Mouse (Mus musculus) MEL (cell line): ENCODE results near the gene Ifna5. TPM values are rescaled to one million over a fixed set of nuclear protein-coding genes. Genes with fewer than 3 reads are reported as not detected.
A peak's percentile ranks its signal among the peaks of the same experiment; 100 is the strongest.
"Not testable (repeated sequence)": the region's sequence is repeated elsewhere in the genome, so short reads cannot be mapped to it uniquely, and the experiment has no call there.

Experiments used
- DNase-seq: peaks from one replicate; pipeline ENCODE4 v3.0.0; 2011; ENCODE audit warnings: low read depth, low spot score
- H3K27ac ChIP-seq: 2 replicates; pipeline ENCODE4 v1.5.1; 2012; ENCODE audit warnings: low read depth, mild to moderate bottlenecking, control low read depth, low read length, moderate library complexity; ENCODE audit not compliant: control insufficient read depth
- H3K27me3 ChIP-seq, 2 experiments: fragments of 150-350 bp in 1 of 2; sonication (generic) in 1 of 2; 2 replicates each; pipeline ENCODE4 v1.6.1; 2012; ENCODE audit warnings: low read length in 2 of 2, mild to moderate bottlenecking in 2 of 2, improper control_type of control experiment in 1 of 2, moderate library complexity in 1 of 2; ENCODE audit not compliant: insufficient read depth in 2 of 2, control insufficient read depth in 1 of 2
- H3K36me3 ChIP-seq, 2 experiments: 2 replicates each; pipeline ENCODE4 v1.6.1; 2012 to 2014; ENCODE audit warnings: low read length in 2 of 2, improper control_type of control experiment in 1 of 2, inconsistent platforms in 1 of 2, mild to moderate bottlenecking in 1 of 2; ENCODE audit not compliant: insufficient read depth in 2 of 2, control insufficient read depth in 1 of 2
- H3K4me1 ChIP-seq, 2 experiments: fragments of 150-350 bp in 1 of 2; sonication (generic) in 1 of 2; 2 replicates each; pipeline ENCODE4 v1.6.1; 2012; ENCODE audit warnings: low read length in 2 of 2, improper control_type of control experiment in 1 of 2, mild to moderate bottlenecking in 1 of 2; ENCODE audit not compliant: insufficient read depth in 2 of 2, control insufficient read depth in 1 of 2
- H3K4me3 ChIP-seq, 2 experiments: fragments of 150-350 bp in 1 of 2; sonication (generic) in 1 of 2; 2 replicates each; pipeline ENCODE4 v1.5.1; 2012; ENCODE audit warnings: low read depth in 2 of 2, low read length in 2 of 2, mild to moderate bottlenecking in 2 of 2, moderate library complexity in 2 of 2, control low read depth in 1 of 2, improper control_type of control experiment in 1 of 2; ENCODE audit not compliant: control insufficient read depth in 1 of 2, insufficient read depth in 1 of 2
- H3K79me2 ChIP-seq: 2 replicates; pipeline ENCODE4 v1.6.1; 2012; ENCODE audit warnings: mild to moderate bottlenecking, low read length, moderate library complexity; ENCODE audit not compliant: control insufficient read depth, poor library complexity, insufficient read depth
- H3K9ac ChIP-seq: 2 replicates; pipeline ENCODE4 v1.6.1; 2012; ENCODE audit warnings: low read depth, mild to moderate bottlenecking, control low read depth, low read length, moderate library complexity; ENCODE audit not compliant: control insufficient read depth, poor library complexity, severe bottlenecking
- H3K9me3 ChIP-seq: fragments of 150-350 bp; sonication (generic); replicated peaks from 2 replicates; pipeline ENCODE4 v1.6.1; 2012; ENCODE audit warnings: mild to moderate bottlenecking, low read length, improper control_type of control experiment, moderate library complexity; ENCODE audit not compliant: insufficient read depth
- CHD1 ChIP-seq: IDR thresholded peaks from 2 replicates; pipeline ENCODE4 v1.6.1; 2012; ENCODE audit warnings: low read depth, mild to moderate bottlenecking, inconsistent platforms, low read length, improper control_type of control experiment
- CTCF ChIP-seq, 3 experiments: IDR thresholded peaks in 2 of 3; conservative IDR thresholded peaks in 1 of 3; 2 replicates each; pipeline ENCODE4 v1.5.1; 2011 to 2012; ENCODE audit warnings: low read length in 3 of 3, low read depth in 2 of 3, mild to moderate bottlenecking in 2 of 3, improper control_type of control experiment in 1 of 3, inconsistent platforms in 1 of 3, mixed read lengths in 1 of 3, moderate library complexity in 1 of 3; ENCODE audit not compliant: control insufficient read depth in 1 of 3, insufficient read depth in 1 of 3, poor library complexity in 1 of 3, severe bottlenecking in 1 of 3
- E2F4 ChIP-seq: IDR thresholded peaks from 2 replicates; pipeline ENCODE4 v1.6.1; 2011; ENCODE audit warnings: low read depth, low read length, improper control_type of control experiment, borderline replicate concordance
- GABPA ChIP-seq: IDR thresholded peaks from 2 replicates; pipeline ENCODE4 v1.6.1; 2012; ENCODE audit warnings: low read depth, mild to moderate bottlenecking, inconsistent platforms, low read length, improper control_type of control experiment, moderate library complexity
- GATA1 ChIP-seq: IDR thresholded peaks from 2 replicates; pipeline ENCODE4 v1.6.1; 2011; ENCODE audit warnings: low read depth, low read length, improper control_type of control experiment
- JUND ChIP-seq: IDR thresholded peaks from 2 replicates; pipeline ENCODE4 v1.6.1; 2011; ENCODE audit warnings: low read depth, mild to moderate bottlenecking, improper control_type of control experiment, low read length
- MAFK ChIP-seq: IDR thresholded peaks from 2 replicates; pipeline ENCODE4 v1.6.1; 2011; ENCODE audit warnings: low read depth, mild to moderate bottlenecking, low read length, improper control_type of control experiment, borderline replicate concordance
- MAX ChIP-seq: IDR thresholded peaks from 2 replicates; pipeline ENCODE4 v1.6.1; 2011; ENCODE audit warnings: low read length, improper control_type of control experiment
- MXI1 ChIP-seq: IDR thresholded peaks from 2 replicates; pipeline ENCODE4 v1.6.1; 2011; ENCODE audit warnings: mild to moderate bottlenecking, low read depth, low read length, improper control_type of control experiment
- MYC ChIP-seq: IDR thresholded peaks from 2 replicates; pipeline ENCODE4 v1.6.1; 2011; ENCODE audit warnings: low read depth, mild to moderate bottlenecking, low read length, improper control_type of control experiment, moderate library complexity
- NELFE ChIP-seq: IDR thresholded peaks from 2 replicates; pipeline ENCODE4 v1.6.1; 2011; ENCODE audit warnings: low read depth, low read length, improper control_type of control experiment
- POLR2A ChIP-seq, 2 experiments: IDR thresholded peaks; 2 replicates each; pipeline ENCODE4 v1.6.1; 2011 to 2012; ENCODE audit warnings: low read length in 2 of 2, mild to moderate bottlenecking in 2 of 2, control low read depth in 1 of 2, improper control_type of control experiment in 1 of 2, low read depth in 1 of 2, moderate library complexity in 1 of 2; ENCODE audit not compliant: control insufficient read depth in 1 of 2, insufficient read depth in 1 of 2, poor library complexity in 1 of 2
- POLR2AphosphoS5 ChIP-seq: IDR thresholded peaks from 2 replicates; pipeline ENCODE4 v1.6.1; 2012; ENCODE audit warnings: low read depth, borderline replicate concordance, mild to moderate bottlenecking, inconsistent platforms, low read length, moderate library complexity, mixed read lengths
- RCOR1 ChIP-seq: IDR thresholded peaks from 2 replicates; pipeline ENCODE4 v1.6.1; 2012; ENCODE audit warnings: low read depth, mild to moderate bottlenecking, inconsistent platforms, low read length, improper control_type of control experiment
- TAL1 ChIP-seq: IDR thresholded peaks from 2 replicates; pipeline ENCODE4 v1.6.1; 2012; ENCODE audit warnings: mild to moderate bottlenecking, inconsistent platforms, low read length, moderate library complexity, mixed read lengths
- USF1 ChIP-seq: IDR thresholded peaks from 2 replicates; pipeline ENCODE4 v1.6.1; 2014; ENCODE audit warnings: low read depth, mild to moderate bottlenecking, inconsistent platforms, low read length, improper control_type of control experiment, moderate library complexity
- USF2 ChIP-seq, 2 experiments: IDR thresholded peaks; 2 replicates each; pipeline ENCODE4 v1.6.1; 2011 to 2012; ENCODE audit warnings: improper control_type of control experiment in 2 of 2, low read length in 2 of 2, borderline replicate concordance in 1 of 2, inconsistent platforms in 1 of 2, low read depth in 1 of 2, mild to moderate bottlenecking in 1 of 2; ENCODE audit not compliant: insufficient read depth in 1 of 2
- ZC3H11A ChIP-seq: IDR thresholded peaks from 2 replicates; pipeline ENCODE4 v1.6.1; 2012; ENCODE audit warnings: low read depth, mild to moderate bottlenecking, inconsistent platforms, low read length, improper control_type of control experiment
- ZMIZ1 ChIP-seq: IDR thresholded peaks from 2 replicates; pipeline ENCODE4 v1.6.1; 2012; ENCODE audit warnings: low read depth, mild to moderate bottlenecking, inconsistent platforms, low read length, improper control_type of control experiment, moderate library complexity
- polyA plus RNA-seq, 2 experiments: library from polyadenylated mRNA; stranded (reverse) in 1 of 2; unstranded in 1 of 2; fragments of >175 nt in 1 of 2; fragments of >200 nt in 1 of 2; gene quantifications; 2 replicates each; pipeline versions ENCODE4 v1.2.1 to v1.2.4; 2012; ENCODE audit warnings: low replicate concordance in 2 of 2, low read depth in 1 of 2; ENCODE audit not compliant: insufficient read length in 2 of 2, insufficient read depth in 1 of 2, missing spikeins in 1 of 2
- total RNA-seq: library from RNA; depleted of rRNA; stranded (reverse); fragments of 300-350 nt; gene quantifications from 2 replicates; pipeline ENCODE4 v1.2.3, GENCODE M21; 2012

Ifna5 gene
- total and polyA plus RNA-seq, 3 experiments, result not detected

GRCm38 (mm10) chr4:88819659-88820058 lies 15.7 kb upstream of the Ifna5 start, which contains the start of gene Ifna11:
Ifna11 (plus strand) TSS chr4:88819959.
- no peak within 1 kb of the TSS for H3K4me3 ChIP-seq
- no peak for DNase-seq
- H3K4me1 ChIP-seq, result no peaks in the 10 kb centered on the region
- H3K79me2 ChIP-seq, result no peaks in the 10 kb centered on the region
- H3K9ac ChIP-seq, result no peak within 1 kb of the TSS
- H3K36me3 ChIP-seq, result no peaks in the 10 kb centered on the region
- TF ChIP-seq JUND (no peak), ZMIZ1 (no peak), TAL1 (no peak), ZC3H11A (no peak), USF1 (no peak), POLR2A (IDR thresholded peaks at IDR 0.05; ENCODE audit: control insufficient read depth in 1 of 2, insufficient read depth in 1 of 2, low read depth in 1 of 2, low read length in 2 of 2, poor library complexity in 1 of 2) (no peak), GABPA (no peak), MYC (no peak), NELFE (no peak), RCOR1 (no peak), USF2 (IDR thresholded peaks at IDR 0.05; ENCODE audit: borderline replicate concordance in 1 of 2, insufficient read depth in 1 of 2, low read depth in 1 of 2, low read length in 2 of 2) (no peak), E2F4 (no peak), CHD1 (no peak), MAX (no peak), MXI1 (no peak), MAFK (no peak), POLR2AphosphoS5 (no peak)
- no peak within 1 kb of the TSS for H3K27ac ChIP-seq
- no peaks in the 10 kb centered on the region for H3K9me3 ChIP-seq
- H3K27me3 ChIP-seq, result peaks cover 2 to 17% of the 10 kb centered on the region in 2 experiments; a peak in 3 of 4 replicates

- H3K27me3 ChIP-seq, result peaks cover 0 to 8% of the 10 kb centered on the region in 2 experiments; a peak in 3 of 4 replicates
- no peak overlapping the region for H3K27ac ChIP-seq
- no peaks in the 10 kb centered on the region for H3K79me2 ChIP-seq
- no peak for TF ChIP-seq GATA1
- TF ChIP-seq CTCF (IDR thresholded peaks at IDR 0.05 in 2 of 3, conservative IDR thresholded peaks at IDR 0.05 in 1 of 3; ENCODE audit: control insufficient read depth in 1 of 3, insufficient read depth in 1 of 3, low read depth in 2 of 3, low read length in 3 of 3, poor library complexity in 1 of 3, severe bottlenecking in 1 of 3), result peak in 2 of 3 experiments; percentile 52 to 55; a peak in 4 of 6 replicates
- no peaks in the 10 kb centered on the region for H3K36me3 ChIP-seq
- no peaks in the 10 kb centered on the region for H3K4me1 ChIP-seq
- no peaks in the 10 kb centered on the region for H3K9me3 ChIP-seq
- H3K4me3 ChIP-seq, result no peak overlapping the region
- DNase-seq, result peak; percentile 15
- no peak overlapping the region for H3K9ac ChIP-seq
Observed at GRCm38 (mm10) chr4:88822995-88823394, 12.3 kb upstream of the Ifna5 start.

GRCm38 (mm10) chr4:88827116-88827515 lies 8.2 kb upstream of the Ifna5 start, which contains the start of gene Ifna6:
Ifna6 (plus strand) TSS chr4:88827416.
- not testable (repeated sequence) for H3K27ac ChIP-seq, H3K4me3 ChIP-seq, H3K79me2 ChIP-seq, H3K4me1 ChIP-seq, H3K9me3 ChIP-seq, H3K9ac ChIP-seq, H3K27me3 ChIP-seq, DNase-seq, H3K36me3 ChIP-seq
